Mouse (Mus musculus): ENCODE measurements around the gene Bmp8b.
"Not testable (repeated sequence)": the region's sequence is repeated elsewhere in the genome, so short reads cannot be mapped to it uniquely, and the experiment has no call there.

Gene Bmp8b

DNA sequence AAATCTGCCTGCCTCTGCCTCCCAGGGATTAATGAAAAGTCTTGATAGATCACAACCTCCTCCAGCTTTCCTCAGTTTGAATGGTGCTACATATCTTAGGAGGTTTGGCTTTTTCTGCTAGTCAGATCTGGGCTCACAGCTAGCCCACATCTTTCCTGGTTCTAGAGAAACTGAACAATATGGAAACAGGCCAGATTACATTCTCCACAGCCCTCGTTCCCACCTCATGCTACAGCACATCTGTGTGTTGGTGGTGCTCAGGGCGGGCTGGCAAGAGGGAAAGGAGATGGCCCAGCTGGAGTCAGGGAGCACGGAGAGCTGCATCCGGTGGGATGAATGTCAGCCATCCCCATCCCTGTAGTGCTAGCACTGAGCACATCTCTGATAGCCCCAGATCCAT is 5.8 kb downstream of the Bmp8b start:
- in situ Hi-C loops (cut with MboI), result no loop called here

DNA sequence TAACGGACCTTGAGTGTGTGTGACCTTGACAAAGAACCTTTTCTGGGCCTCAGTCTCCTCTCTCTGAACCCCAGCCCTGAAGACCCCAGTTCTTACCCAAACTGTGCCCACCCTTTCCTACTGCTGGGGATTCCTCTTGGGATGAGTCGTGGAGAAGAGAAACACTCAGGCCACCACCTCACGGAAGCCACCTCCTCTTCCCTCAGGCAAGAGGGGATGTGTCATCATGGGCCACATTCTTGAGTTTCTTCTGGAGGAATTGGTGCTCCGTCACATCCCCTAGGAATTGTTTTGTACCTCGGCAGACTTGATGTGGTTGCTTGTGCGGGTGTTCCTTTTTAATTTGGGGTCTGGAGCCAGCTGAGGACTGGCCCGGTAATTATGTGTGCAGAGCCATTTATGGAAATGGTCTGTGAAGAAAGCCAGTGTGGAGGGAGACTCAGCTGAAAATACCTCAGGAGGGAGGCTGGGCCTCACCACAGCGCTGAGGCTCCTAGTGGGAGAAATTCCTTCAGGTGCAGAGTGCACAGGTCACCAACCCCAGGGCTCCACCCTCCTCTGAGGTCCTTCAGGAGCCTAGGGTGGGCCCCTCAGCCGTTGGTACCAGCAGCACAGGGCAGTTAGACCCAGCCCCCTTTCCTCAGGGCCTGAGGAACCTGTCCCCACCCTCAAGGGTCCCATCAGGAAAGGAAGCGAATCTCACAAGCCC is 6.5 kb downstream of the Bmp8b start:
- in situ Hi-C loops (cut with MboI), result not testable (repeated sequence)

DNA sequence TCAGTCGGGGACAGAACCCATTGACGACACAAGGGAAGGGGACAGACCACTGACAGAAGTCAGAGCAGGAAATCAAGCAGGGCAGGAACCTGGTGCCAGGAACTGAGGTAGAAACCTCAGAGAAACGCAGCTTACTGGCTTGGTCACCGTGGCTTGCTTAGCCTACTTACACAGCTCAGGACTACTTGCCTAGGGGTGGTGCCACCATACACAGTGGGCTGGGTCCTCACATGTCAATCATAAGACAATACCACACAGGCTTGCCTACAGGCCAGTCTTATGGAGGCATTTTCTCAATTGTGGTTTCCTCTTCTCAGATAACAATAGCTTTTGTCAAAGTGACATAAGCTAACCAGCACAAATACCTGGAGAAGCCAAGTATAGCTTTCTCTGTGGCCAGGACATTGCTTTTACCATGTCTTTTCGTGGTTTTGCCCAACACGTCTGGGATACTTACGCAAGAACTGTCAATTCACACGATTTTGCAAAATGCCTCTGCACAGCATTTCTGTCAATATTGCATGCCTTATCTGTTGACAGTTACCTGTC is 7.3 kb downstream of the Bmp8b start:
- in situ Hi-C loops (cut with MboI), result no loop called here

DNA sequence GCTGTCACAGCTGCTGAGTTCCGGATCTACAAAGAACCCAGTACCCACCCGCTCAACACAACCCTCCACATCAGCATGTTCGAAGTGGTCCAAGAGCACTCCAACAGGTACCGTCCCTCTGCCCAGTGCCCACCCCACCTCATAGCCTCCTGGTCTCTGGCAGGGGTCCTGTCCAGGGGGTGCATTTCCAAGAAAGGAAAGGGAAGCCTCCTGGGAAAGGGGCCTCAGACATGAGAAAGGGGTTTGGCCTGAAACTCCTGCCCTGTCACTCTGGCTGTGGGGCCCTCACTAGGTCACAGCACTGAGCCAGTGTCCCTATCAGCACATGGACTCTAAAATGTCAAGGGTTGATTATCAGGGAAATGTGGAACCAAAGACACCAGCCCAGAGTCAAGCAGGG is 9.7 kb downstream of the Bmp8b start:
- in situ Hi-C loops (cut with MboI), result not testable (repeated sequence)

DNA sequence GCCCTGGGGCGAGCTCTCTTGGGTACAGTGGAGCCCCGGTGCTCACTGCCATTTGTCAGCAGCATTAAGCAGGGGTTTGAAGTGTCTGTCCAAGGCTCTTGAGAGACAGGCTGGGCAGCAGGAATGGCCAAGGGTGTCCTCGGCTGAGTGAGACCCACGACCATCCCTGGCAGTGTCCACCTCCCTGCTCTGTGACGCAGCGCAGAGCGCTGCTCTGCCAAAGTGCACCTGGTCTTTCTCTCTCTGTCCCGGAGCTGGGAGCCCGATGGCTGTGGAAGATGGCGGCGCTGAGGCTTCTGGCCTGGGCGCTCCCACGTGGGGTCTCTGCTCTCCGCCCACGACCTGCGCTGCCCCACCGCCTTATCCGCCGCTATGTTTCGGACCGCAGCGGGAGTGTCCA is 11.0 kb downstream of the Bmp8b start, which contains the start of gene Oxct2b:
Oxct2b (plus strand) TSS at position 256 of the 400 bp plus-strand sequence.
- in situ Hi-C loops (cut with MboI), result no loop called here

DNA sequence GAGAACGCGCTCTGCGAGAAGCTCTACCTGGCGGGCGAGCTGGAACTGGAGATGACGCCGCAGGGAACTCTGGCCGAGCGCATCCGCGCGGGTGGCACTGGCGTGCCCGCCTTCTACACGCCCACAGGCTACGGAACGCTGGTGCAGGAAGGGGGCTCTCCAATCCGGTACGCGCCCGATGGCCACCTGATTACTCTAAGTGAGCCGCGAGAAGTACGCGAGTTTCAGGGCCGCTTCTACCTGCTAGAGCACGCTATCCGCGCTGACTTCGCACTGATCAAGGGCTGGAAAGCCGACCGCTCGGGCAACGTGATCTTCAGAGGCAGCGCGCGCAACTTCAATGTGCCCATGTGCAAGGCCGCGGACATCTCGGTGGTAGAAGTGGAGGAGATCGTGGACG is 11.7 kb downstream of the Bmp8b start:
- in situ Hi-C loops (cut with MboI), result not testable (repeated sequence)

DNA sequence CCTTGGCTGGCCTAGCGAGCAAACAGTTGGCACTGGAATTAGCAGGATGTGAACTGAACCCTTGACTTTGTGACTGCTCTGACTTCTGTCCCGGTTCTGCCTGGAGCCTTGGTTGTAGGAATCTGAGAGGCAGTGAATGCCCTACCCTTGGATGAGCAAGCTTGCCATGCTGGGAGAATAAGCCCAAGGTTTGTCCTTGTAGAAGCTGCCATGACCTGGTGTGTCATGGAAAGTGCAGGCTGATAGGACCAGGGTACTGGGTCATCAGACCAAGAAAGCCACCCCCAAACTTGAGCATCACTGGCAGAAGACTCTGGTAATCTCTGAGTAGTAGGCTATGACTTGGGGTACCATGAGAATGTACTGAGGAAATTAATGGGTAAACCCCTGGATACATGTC is 16.3 kb downstream of the Bmp8b start:
- in situ Hi-C loops (cut with MboI), result no loop called here

DNA sequence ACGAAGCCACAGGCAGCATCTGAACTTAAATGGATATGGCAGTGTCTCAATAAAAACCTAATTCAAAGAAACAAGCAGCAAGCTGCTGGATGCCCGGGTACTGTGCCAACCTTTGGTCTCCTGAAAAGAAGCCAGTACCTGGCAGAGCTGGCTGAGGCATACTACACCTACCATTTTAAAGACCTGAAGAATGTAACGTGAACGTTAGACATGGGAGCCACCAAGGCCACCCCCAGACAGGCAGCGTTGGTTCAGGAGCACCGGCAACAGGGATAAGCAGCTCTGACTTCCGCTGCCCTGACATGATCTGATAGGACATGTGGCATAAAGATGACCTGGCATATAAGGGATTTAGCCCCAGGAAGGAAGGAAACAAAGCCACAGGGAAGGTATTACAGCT is 21.7 kb downstream of the Bmp8b start:
- in situ Hi-C loops (cut with MboI), result no loop called here

DNA sequence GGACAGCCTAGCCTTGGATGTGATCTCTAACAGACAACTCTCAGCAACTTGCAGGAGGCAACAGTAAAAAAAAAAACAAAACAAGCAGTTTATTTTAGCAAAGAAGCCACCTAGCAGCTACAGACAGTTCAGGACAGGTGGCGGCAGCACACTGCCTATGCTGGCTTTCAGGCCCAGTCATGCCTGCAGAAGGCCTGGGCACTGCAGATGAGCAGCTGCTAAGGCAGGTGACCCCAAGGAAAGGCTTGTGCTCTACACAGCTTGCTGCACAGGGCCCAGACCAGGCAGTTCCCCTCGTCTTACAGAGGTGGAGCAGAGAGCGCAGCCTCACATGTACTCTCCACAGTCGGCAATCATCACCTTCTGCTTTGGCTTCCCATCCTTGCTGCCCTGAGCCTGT is 22.1 kb downstream of the Bmp8b start:
- in situ Hi-C loops (cut with MboI), result no loop called here

DNA sequence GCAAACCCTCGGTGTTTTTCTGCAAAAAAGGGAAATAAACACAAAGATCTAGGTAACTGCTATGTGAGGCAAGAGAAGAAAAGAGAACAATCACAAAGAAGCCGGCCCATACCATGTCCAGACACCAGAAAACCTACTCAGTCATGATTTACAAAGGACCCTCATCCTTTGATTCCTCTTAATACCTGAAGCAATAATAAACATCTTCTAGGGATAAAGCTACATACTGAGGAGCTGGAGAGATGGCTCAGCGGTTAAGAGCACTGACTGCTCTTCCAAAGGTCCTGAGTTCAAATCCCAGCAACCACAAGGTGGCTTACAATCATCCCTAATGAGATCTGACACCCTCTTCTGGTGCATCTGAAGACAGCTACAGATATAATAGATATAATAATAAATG is 32.6 kb downstream of the Bmp8b start:
- in situ Hi-C loops (cut with MboI), result no loop called here

DNA sequence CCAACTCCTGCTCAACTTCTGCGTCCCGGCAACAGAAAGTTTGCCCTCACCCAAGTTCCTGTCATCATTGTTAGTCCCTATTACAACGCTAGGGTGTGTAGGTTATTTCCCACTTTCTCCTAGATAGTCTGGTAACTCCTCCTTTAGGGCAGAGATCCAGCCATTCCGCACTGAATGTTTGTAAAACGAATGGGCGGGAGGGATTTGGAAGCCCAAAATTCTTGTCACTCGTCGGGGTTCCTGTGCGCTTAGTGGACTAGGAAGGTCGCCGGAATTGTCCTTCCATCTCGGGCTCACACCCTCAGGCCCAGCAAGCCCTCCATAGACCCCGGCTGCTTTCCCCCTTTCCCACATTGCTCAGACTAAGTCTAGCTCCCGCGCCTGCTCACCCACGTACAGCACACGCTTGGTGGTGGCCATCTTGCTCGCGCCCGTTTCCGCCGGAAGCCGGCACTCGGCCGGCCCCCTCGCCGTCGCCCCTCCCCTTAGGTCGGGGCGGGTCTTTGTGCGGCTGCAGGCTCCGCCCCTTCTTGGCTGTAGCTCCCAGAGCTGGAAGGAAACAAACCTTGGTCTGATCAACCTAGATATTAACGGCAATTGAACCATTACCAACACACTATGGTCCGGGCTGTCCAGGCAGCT is 34.7 kb downstream of the Bmp8b start, which contains the start of gene Ppie:
Ppie (minus strand) TSS at position 439 of the 642 bp plus-strand sequence.
- in situ Hi-C loops (cut with MboI), result no loop called here

DNA sequence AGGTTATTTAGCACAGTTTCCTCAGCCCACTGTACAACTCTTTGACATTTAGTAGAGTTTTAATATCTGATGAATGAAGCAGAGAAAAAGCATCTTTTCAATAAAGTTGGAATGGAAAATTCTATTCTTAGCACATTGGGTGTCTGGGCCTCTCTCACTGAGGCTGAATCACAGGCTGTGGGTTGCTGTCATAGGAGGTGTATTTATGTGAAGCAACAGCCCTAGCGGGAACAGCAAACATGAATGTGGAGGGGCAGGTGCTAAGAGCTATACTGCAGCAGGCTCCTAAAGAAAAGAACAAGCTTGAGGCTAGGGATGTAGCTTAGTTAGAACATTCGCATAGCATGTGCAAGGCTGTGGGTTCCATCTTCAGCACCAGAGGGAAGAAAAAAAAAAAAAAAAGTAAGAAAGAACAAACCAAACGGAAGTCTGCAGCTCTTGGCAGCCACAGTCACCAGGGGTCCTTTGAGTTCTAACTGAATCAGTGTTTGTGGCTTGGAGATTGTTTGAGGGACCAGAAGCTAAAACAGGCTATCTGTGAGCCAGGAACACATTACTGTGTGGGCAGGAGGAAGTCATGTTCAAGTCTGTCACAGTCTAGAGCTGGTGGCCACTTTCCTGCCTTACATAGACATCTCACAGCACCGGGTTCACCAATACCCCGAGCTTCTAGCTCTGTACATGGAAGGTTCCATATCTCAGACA is 42.6 kb downstream of the Bmp8b start:
- in situ Hi-C loops (cut with MboI), result no loop called here

DNA sequence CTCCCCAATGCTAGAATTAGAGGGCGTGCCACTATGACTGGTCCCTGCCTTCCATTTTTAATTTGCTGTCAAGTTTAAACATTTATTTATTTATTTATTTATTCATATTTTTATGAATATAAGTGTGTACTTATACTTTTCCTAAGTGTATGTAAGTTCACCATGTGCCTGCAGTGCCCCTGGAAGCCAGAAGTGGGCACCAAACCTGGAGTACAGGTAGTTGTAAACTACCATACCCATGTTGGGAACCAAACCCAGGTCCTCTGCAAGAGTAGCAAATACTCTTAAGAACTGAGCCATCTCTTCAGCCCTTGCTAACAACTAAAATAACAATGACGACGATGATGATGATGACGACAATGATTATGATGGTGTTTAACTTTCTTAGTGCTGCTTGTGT is 47.0 kb downstream of the Bmp8b start:
- in situ Hi-C loops (cut with MboI), result no loop called here

DNA sequence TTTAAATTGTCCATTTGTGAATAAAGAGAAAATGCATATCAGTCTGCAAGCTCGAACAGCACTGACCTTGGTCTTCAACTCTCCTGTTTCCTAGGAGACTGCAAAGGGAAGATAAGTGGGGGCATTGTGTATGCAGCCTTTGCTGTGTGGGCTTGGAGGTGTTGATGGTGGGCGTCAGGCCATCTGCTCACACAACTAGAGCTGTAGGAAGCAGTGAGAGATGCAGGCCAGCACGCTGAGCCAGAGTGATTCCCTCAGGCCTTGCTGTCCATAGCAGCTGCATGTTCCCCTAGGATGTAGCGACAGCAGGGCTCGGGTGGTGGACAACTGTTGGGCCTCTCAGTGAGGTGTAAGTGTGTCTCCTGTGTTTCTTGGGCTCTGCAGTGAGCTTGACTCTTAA is 48.0 kb downstream of the Bmp8b start:
- in situ Hi-C loops (cut with MboI), result no loop called here

DNA sequence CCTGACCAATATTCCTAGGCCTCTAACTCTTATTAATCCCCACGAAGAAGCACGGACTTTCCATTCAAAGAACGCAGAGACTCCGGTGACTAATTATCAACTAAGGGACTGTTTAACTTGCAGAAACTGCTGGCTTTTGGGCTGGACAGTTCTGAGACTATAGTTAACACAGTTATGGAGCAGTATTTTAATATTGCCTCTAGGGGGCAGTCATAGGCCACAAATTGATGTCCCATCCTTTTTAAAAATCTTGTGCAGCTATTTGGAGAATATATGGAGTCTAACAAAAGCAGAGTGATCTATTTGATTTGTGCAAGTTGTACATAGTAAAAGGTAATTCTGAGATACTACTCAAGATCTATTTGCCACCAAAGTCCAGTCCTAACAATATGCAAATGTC is 50.0 kb downstream of the Bmp8b start:
- in situ Hi-C loops (cut with MboI), result no loop called here

DNA sequence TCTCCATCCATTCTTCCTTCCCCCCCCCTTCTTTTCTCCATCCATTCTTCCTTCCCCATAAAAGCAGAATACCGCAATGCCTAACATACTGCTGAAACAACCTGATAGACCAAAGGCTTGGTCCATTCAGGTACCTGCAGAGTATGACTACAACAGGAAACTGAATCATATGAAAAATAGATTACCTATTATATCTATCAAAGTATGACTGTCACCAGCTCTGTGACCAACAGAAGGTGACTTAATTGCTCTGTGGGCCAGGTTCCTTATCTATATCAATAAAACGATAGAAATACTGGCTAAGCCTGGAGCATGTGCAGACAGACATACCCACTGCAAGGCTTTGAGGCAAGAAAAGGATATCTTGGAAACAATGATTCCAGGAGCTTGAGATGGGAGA is 50.5 kb downstream of the Bmp8b start:
- in situ Hi-C loops (cut with MboI), result no loop called here

DNA sequence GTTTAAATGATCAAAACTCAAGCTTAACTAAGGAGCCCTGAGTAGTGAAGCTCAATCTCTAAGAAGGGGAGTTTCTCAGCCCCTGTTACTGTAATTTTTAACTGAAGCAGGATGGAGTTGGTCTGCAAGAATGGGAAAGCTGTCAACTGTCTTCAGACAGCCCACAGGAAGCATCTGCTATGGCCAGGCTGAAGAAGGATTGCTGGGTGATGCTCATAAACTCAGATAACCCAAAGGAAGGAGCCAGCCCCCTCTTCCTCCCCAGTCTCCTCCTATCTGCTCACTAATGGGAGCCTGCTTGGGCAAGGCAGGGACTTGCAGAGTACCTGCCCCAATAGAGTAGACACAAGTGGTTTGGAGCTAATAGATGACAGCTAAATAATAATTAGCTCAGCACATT is 50.9 kb downstream of the Bmp8b start:
- in situ Hi-C loops (cut with MboI), result no loop called here

DNA sequence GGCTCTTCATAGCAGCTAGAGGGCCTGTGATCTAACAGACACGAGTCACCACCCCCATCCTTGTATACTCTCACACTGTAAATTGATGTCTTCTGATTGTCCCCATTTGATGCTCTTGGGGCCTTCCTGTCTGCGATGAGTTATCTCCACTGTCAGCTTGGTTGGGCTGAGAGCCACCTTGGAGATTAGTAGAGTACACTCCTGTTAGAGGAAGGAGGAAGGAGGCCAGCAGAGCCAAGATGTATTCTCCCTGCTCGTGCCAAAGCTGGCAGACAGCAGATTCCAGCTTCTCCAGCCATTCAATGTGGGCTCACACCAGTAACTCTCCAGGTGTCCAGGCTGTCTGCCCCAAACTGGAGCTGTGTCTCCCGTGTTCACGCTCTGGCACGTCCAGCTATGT is 55.6 kb downstream of the Bmp8b start:
- in situ Hi-C loops (cut with MboI), result no loop called here

DNA sequence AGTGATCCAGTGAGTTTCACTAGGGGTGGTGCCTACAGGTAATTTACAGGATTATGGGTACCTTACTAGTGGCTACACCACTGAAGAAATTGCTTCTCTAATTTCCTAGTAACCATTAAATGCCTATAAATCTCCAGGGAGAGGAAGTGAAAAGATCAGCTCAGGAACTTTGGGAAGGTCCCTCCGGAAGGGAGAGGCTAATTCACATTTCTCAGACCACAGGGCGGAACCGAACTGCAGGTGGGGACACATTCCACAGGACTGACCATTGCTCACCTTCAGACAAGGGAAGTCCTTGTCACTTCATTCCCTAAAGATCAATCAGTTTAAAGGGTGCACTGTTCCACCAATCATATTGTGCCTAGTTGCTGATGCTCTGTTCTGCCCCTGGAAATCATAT is 56.3 kb downstream of the Bmp8b start:
- in situ Hi-C loops (cut with MboI), result not testable (repeated sequence)

DNA sequence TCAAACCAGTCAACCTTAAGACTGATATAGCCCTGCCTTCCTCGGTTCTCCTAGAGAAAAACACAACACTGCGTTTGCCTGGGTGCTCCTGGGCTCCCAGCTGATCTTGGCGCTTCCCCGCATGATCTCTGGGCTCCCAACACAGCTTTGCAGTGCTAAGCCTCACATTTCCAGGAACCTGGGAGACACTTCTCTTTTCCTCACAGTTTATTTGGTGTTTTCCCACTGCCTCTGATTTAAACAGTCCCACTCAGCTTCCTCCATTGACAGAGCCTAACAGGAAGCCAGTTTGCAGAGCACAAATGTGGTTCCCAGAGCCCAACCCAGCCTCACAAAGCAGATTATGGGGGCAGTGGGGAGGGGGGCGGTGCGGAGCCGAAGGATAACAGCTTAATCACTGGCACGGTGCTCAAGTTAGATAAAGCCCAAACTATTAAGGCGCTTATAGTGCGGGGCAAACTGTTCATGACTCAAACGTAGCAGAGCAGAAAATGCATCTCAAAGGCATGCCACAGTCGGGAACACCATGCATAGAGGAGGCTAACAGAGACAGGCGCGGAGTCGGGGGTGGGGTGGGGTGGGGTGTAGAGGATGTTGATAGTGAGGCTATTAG is 57.4 kb downstream of the Bmp8b start:
- in situ Hi-C loops (cut with MboI), result no loop called here

DNA sequence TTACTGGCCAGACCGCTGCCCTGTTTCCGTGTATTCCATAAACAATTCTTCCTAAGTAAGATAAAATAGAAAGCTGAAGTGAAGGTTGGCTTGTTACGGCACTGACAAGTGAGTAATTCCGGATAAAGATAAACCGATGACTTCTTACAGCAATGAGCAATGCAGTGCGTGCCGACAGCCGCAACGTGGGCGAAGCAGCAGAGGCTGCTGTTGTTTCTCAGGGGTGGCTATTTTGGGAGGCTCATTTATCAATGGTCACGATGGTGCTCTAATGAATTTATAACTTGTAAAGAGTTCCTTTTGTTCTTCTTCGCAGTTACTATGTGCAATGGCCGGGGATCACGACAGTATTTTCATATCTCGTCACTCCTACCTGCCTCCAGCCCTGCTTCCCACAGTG is 59.2 kb downstream of the Bmp8b start:
- in situ Hi-C loops (cut with MboI), result no loop called here

DNA sequence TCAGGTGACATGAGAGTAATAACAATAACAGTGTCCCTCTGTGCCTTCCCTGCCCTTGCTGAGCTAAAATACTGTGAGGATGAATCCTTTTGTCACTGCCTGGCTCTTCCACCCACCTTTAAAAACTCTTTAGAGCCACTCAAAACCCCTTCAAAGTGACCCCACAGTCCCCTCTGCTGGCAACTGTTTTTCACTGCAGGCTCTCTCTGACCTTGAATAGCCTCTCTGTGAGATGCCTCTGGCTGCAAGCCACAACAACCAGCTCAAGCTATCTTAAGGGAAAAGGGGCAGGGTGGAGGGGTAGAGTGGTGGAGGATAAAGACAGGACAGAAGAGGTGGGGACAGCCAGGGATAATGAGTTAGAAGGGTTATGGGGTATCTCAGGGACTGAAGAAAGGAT is 66.8 kb downstream of the Bmp8b start:
- in situ Hi-C loops (cut with MboI), result no loop called here

Measured in mature B cell (primary cell).